ENCODE assay signal across 9 mouse cellular contexts in the genomic region with DNA sequence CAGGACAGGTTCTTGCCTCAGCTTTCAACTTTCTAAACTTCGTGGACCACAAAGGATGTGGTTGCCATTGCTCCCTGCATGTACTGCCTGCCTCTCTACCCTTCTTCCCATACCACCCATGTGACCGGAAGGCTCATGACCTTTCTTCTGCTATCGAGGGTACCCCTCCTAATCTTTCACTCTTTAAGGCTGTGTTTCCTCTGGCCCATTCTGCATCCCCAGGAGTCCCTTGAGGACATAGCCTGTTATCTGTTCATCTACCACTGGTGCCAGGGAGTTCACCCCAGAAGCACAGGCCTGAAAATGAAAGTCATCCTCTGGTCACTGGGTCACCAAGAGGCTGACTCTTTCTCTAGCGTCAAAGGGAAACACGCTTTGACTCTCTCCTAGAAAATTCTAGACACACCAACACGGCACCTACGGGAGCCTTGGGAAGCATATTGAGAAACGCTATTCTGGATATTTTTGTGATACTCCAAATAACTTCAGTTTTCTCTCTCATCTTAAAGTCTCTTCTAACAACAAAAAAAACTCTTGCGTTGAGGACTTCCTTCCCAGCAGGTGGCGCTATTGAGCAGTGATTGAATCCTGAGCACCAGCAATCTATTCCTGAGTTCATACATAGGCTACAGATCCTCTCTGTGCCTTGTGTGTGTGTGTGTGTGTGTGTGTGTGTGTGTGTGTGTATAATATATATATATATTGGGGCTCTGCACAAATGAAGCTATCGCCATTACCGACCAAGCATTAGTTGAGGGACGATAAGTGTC. TPM values are rescaled to one million over a fixed set of nuclear protein-coding genes. Genes with fewer than 3 reads are reported as not detected.
A peak's percentile ranks its signal among the peaks of the same experiment; 100 is the strongest.
DNase-seq lines count a peak whose midpoint lies in the region; ATAC-seq and TF ChIP-seq lines count a peak whose summit lies in the region.
"Had no signal": no experiment of that assay in that cellular context is flagged by ENCODE, and none has a peak within 500 bp of the region (broad histone marks: within the 10 kb centered on the region; RNA-seq: fewer than 3 reads in every experiment).

No protein-coding gene starts in this region.

- no peak overlapping the region for H3K27ac ChIP-seq in bone marrow, adult 2 months (ENCODE audit: control insufficient read depth, insufficient read depth, low read depth, low read length, poor library complexity)
- H3K27ac ChIP-seq in hindbrain, embryonic 12.5 days: no peak overlapping the region
- H3K27ac ChIP-seq in midbrain, embryonic 14.5 days (replicated peaks; ENCODE audit: low read depth, low read length): no peak overlapping the region
- H3K27ac ChIP-seq: neural tube, embryonic 13.5 days had no signal

- no peak overlapping the region for H3K4me2 ChIP-seq in hindbrain, embryonic 12.5 days (replicated peaks)
- H3K4me2 ChIP-seq in midbrain, embryonic 14.5 days (ENCODE audit: low read length): no peak overlapping the region
- H3K4me2 ChIP-seq: neural tube, embryonic 13.5 days had no signal

- peak; percentile 61 for ATAC-seq in erythroblast, adult 5-6 weeks (replicated peaks; ENCODE audit: low FRiP score, poor library complexity, severe bottlenecking)
- ATAC-seq in hindbrain, embryonic 12.5 days (ENCODE audit: low FRiP score): peak; percentile 59; the same call in 1 of the 2 replicates
- ATAC-seq in midbrain, embryonic 14.5 days (ENCODE audit: low FRiP score, low TSS enrichment): peak; percentile 59; the same call in 1 of the 2 replicates

- H3K9me3 ChIP-seq in hindbrain, embryonic 12.5 days (replicated peaks): 0 out of 2 replicates have a peak, but pooled peaks cover 3% of the 10 kb centered on the region
- H3K9me3 ChIP-seq in midbrain, embryonic 14.5 days (ENCODE audit: control insufficient read depth, low read length): no peaks in the 10 kb centered on the region
- H3K9me3 ChIP-seq: neural tube, embryonic 13.5 days had no signal

- DNase-seq in gastrocnemius, adult 18-20 months (ENCODE audit: low spot score): peak; percentile 71
- no peak for DNase-seq in gastrocnemius, postnatal 25 days
- DNase-seq in left cerebral cortex, postnatal 36 days (ENCODE audit: low spot score in 2 of 2): peak; percentile 75 to 81
- DNase-seq in midbrain, embryonic 14.5 days: peak; percentile 96
- DNase-seq in spleen, adult 18-20 months: peak; percentile 18 to 75

- peak overlapping the region; percentile 53 for H3K4me3 ChIP-seq in bone marrow, adult 2 months (replicated peaks; ENCODE audit: control insufficient read depth, low read depth, low read length)
- no peak overlapping the region for H3K4me3 ChIP-seq in hindbrain, embryonic 12.5 days
- no peak overlapping the region for H3K4me3 ChIP-seq in midbrain, embryonic 14.5 days (replicated peaks; ENCODE audit: low read depth, low read length)
- H3K4me3 ChIP-seq: neural tube, embryonic 13.5 days had no signal

- TF ChIP-seq POLR2A in bone marrow, adult 2 months (IDR thresholded peaks at IDR 0.05; ENCODE audit: borderline replicate concordance, control insufficient read depth, low read depth, low read length): no peak

- no peaks in the 10 kb centered on the region for H3K27me3 ChIP-seq in hindbrain, embryonic 12.5 days
- no peaks in the 10 kb centered on the region for H3K27me3 ChIP-seq in midbrain, embryonic 14.5 days (ENCODE audit: control insufficient read depth, insufficient read depth, low read length)

- no peaks in the 10 kb centered on the region for H3K36me3 ChIP-seq in hindbrain, embryonic 12.5 days
- H3K36me3 ChIP-seq in midbrain, embryonic 14.5 days (ENCODE audit: control insufficient read depth, insufficient read depth, low read length): no peaks in the 10 kb centered on the region
- H3K36me3 ChIP-seq: neural tube, embryonic 13.5 days had no signal

- intact Hi-C loops in left cerebral cortex, postnatal 36 days (cut with DNase I): loop anchor here (2.0 kb wide), 2 partner anchors 144 to 224 kb away; a partner anchor contains a TSS

- 20% methylated on average over 13 of the region's 13 CpGs for WGBS in bone marrow, adult 2 months
- 45% methylated on average over 13 of the region's 13 CpGs for WGBS in hindbrain, embryonic 12.5 days
- 41% methylated on average over 13 of the region's 13 CpGs for WGBS in midbrain, embryonic 14.5 days

- peak; percentile 31 for TF ChIP-seq CTCF in bone marrow, adult 2 months (IDR thresholded peaks at IDR 0.05; ENCODE audit: control insufficient read depth, insufficient read depth, low read length)

- no peaks in the 10 kb centered on the region for H3K4me1 ChIP-seq in bone marrow, adult 2 months (ENCODE audit: control insufficient read depth, insufficient read depth, low read length)
- peaks cover 2% of the 10 kb centered on the region for H3K4me1 ChIP-seq in hindbrain, embryonic 12.5 days
- no peaks in the 10 kb centered on the region for H3K4me1 ChIP-seq in midbrain, embryonic 14.5 days (ENCODE audit: control insufficient read depth, insufficient read depth, low read length)

- no peak overlapping the region for H3K9ac ChIP-seq in hindbrain, embryonic 12.5 days
- no peak overlapping the region for H3K9ac ChIP-seq in midbrain, embryonic 14.5 days (replicated peaks; ENCODE audit: low read length)
- H3K9ac ChIP-seq: neural tube, embryonic 13.5 days had no signal

RNA-seq across cellular contexts. Expression of a gene that starts 21.4 kb away (rescaled TPM):
- not detected for total RNA-seq in gastrocnemius, adult 18-20 months (2021)
- total RNA-seq in gastrocnemius, postnatal 25 days (2021): not detected
- 0.29 and 0.57 TPM in 2 replicates for polyA plus RNA-seq in bone marrow, adult 2 months (2011; ENCODE audit: insufficient read depth, insufficient read length, low replicate concordance, missing spikeins)
- not detected in 2 replicates for total RNA-seq in erythroblast, adult 5-6 weeks (2015; ENCODE audit: low replicate concordance)
- total RNA-seq in erythroblast, adult 5-6 weeks (2017; ENCODE audit: low replicate concordance): not detected in 2 replicates
- polyA plus RNA-seq in hindbrain, embryonic 12.5 days (2016; fragmentation: Nextera tagmentation; extraction: Ambion mirVana): 3.5 TPM in 2 replicates
- total RNA-seq in left cerebral cortex, postnatal 36 days (2021): under 1 TPM; 0.34 to 0.89 TPM
- polyA plus RNA-seq in midbrain, embryonic 14.5 days (2014; fragmentation: Nextera tagmentation; extraction: Ambion mirVana): 2.6 and 3.4 TPM in 2 replicates

RNA-seq across cellular contexts. Expression of a gene that starts 32.7 kb away (rescaled TPM):
- total RNA-seq in gastrocnemius, adult 18-20 months (2021): 1 to 10 TPM; 1.2 to 1.9 TPM
- total RNA-seq in gastrocnemius, postnatal 25 days (2021): 1 to 10 TPM; 1.4 to 1.5 TPM
- polyA plus RNA-seq in bone marrow, adult 2 months (2011; ENCODE audit: insufficient read depth, insufficient read length, low replicate concordance, missing spikeins): 9.8 and 14.7 TPM in 2 replicates
- total RNA-seq in erythroblast, adult 5-6 weeks (2015; ENCODE audit: low replicate concordance): 18.0 and 34.0 TPM in 2 replicates
- 9.5 and 20.1 TPM in 2 replicates for total RNA-seq in erythroblast, adult 5-6 weeks (2017; ENCODE audit: low replicate concordance)
- polyA plus RNA-seq in hindbrain, embryonic 12.5 days (2016; fragmentation: Nextera tagmentation; extraction: Ambion mirVana): 3.3 and 3.6 TPM in 2 replicates
- total RNA-seq in left cerebral cortex, postnatal 36 days (2021): 1 to 10 TPM in 1 of 2 experiments, under 1 TPM in 1; 0.84 to 1.4 TPM
- 0.91 and 1.2 TPM in 2 replicates for polyA plus RNA-seq in midbrain, embryonic 14.5 days (2014; fragmentation: Nextera tagmentation; extraction: Ambion mirVana)
